9 mouse cellular contexts compared by ENCODE assay signal in genomic region chr14:32856681-32857328, GRCm38 (mm10). TPM values are rescaled to one million over a fixed set of nuclear protein-coding genes. Genes with fewer than 3 reads are reported as not detected.
DNase-seq lines count a peak whose midpoint lies in the region; ATAC-seq and TF ChIP-seq lines count a peak whose summit lies in the region.
"Had no signal": no experiment of that assay in that cellular context is flagged by ENCODE, and none has a peak within 500 bp of the region (broad histone marks: within the 10 kb centered on the region; RNA-seq: fewer than 3 reads in every experiment).

Gene Vstm4, plus strand, starts transcription at chr14:32856756.

- H3K27me3 ChIP-seq in E14TG2a.4 (ENCODE audit: insufficient read depth, low read length), result peaks cover 43% of the 10 kb centered on the region
- H3K27me3 ChIP-seq in lung, embryonic 15.5 days, result peaks cover 3% of the 10 kb centered on the region; the same call in 1 of the 2 replicates

- peak; percentile 31 to 48 for DNase-seq in cerebellum, adult 18-20 months
- DNase-seq in forelimb bud, embryonic 11.5 days (ENCODE audit: low read depth, low spot score), result peak; percentile 33
- peak; percentile 72 to 78 for DNase-seq in heart, postnatal 36 days
- DNase-seq in layer of hippocampus, adult 2 months (ENCODE audit: low spot score in 2 of 2), result peak; percentile 18 to 43
- DNase-seq in retina, postnatal 7 days (ENCODE audit: low read depth, low spot score), result peak; percentile 16
- no peak for DNase-seq in thymus, postnatal 36 days

- peak; percentile 79 for ATAC-seq in lung, embryonic 15.5 days (ENCODE audit: borderline replicate concordance, extremely low read depth, low FRiP score, low TSS enrichment)

- no peak for TF ChIP-seq CTCF in E14TG2a.4 (conservative IDR thresholded peaks at IDR 0.05; ENCODE audit: low read length)
- no peak for TF ChIP-seq CTCF in layer of hippocampus, adult 2 months (conservative IDR thresholded peaks at IDR 0.05)

- intact Hi-C loops in heart, postnatal 36 days (cut with DNase I), result loop anchor here (2.0 kb wide), 1 partner anchor 104 kb away; no protein-coding TSS in a partner anchor

- peak within 1 kb of the TSS; percentile 77 for H3K27ac ChIP-seq in layer of hippocampus, adult 2 months
- H3K27ac ChIP-seq in lung, embryonic 15.5 days, result peak within 1 kb of the TSS; percentile 75
- H3K27ac ChIP-seq: macrophage had no signal

- no peaks in the 10 kb centered on the region for H3K9me3 ChIP-seq in E14TG2a.4 (ENCODE audit: low read length)
- H3K9me3 ChIP-seq in lung, embryonic 15.5 days, result no peaks in the 10 kb centered on the region

- WGBS in lung, embryonic 15.5 days, result under 1% methylated on average over 68 of the region's 68 CpGs

- peak within 1 kb of the TSS; percentile 77 for H3K4me2 ChIP-seq in lung, embryonic 15.5 days

- peak within 1 kb of the TSS; percentile 76 for H3K9ac ChIP-seq in lung, embryonic 15.5 days

- peak within 1 kb of the TSS; percentile 71 for H3K4me3 ChIP-seq in E14TG2a.4 (replicated peaks; ENCODE audit: low read length)
- H3K4me3 ChIP-seq in layer of hippocampus, adult 2 months, result peak within 1 kb of the TSS; percentile 57
- peak within 1 kb of the TSS; percentile 62 for H3K4me3 ChIP-seq in lung, embryonic 15.5 days

- peaks cover 20% of the 10 kb centered on the region for H3K4me1 ChIP-seq in E14TG2a.4 (replicated peaks; ENCODE audit: low read depth, low read length)
- peaks cover 39% of the 10 kb centered on the region for H3K4me1 ChIP-seq in lung, embryonic 15.5 days

- H3K36me3 ChIP-seq in E14TG2a.4 (ENCODE audit: insufficient read depth, low read length), result no peaks in the 10 kb centered on the region
- H3K36me3 ChIP-seq in lung, embryonic 15.5 days, result no peaks in the 10 kb centered on the region

RNA-seq across cellular contexts. Expression of gene Vstm4, which starts in this region (rescaled TPM):
- total RNA-seq in heart, postnatal 36 days (2021), result 10 to 100 TPM in 1 of 2 experiments, 1 to 10 TPM in 1; 7.0 to 10.2 TPM
- 1 to 10 TPM; 3.3 to 3.6 TPM for total RNA-seq in layer of hippocampus, adult 2 months (2021)
- polyA plus RNA-seq in lung, embryonic 15.5 days (2015; fragmentation: Nextera tagmentation; extraction: Ambion mirVana), result 60.1 and 62.8 TPM in 2 replicates

Comparison
In these comparisons a context has a peak if more than half of its experiments do, and no peak if none do; other contexts are left out.
1. DNase-seq: peak in cerebellum, adult 18-20 months (2 of 2), forelimb bud, embryonic 11.5 days (single experiment), heart, postnatal 36 days (2 of 2), layer of hippocampus, adult 2 months (2 of 2) and retina, postnatal 7 days (single experiment); none in thymus, postnatal 36 days (0 of 2).
2. Peak in every context shown above with its lines, with median percentiles within 50 percentile points of each other: H3K4me3 ChIP-seq.